Mouse (Mus musculus) kidney, adult 2 months (tissue): ENCODE data around the gene Mien1. TPM values are rescaled to one million over a fixed set of nuclear protein-coding genes. Genes with fewer than 3 reads are reported as not detected.

Experiments
- DNase-seq: peaks from one replicate; pipeline ENCODE4 v3.0.0; 2021
- H3K27ac ChIP-seq: fragments of 200-500 bp; 2 replicates; pipeline ENCODE4 v1.5.1; 2012; ENCODE audit warnings: low read depth, low read length, control low read depth, inconsistent platforms; ENCODE audit not compliant: insufficient read depth
- H3K27me3 ChIP-seq: fragments of 200-500 bp; replicated peaks from 2 replicates; pipeline ENCODE4 v1.6.1; 2012; ENCODE audit warnings: mild to moderate bottlenecking, moderate library complexity, low read length, inconsistent platforms; ENCODE audit not compliant: control insufficient read depth, insufficient read depth
- H3K36me3 ChIP-seq: fragments of 200-500 bp; 2 replicates; pipeline ENCODE4 v1.6.1; 2012; ENCODE audit warnings: mild to moderate bottlenecking, moderate library complexity, low read length, inconsistent platforms; ENCODE audit not compliant: control insufficient read depth, insufficient read depth
- H3K4me1 ChIP-seq: fragments of 200-500 bp; 2 replicates; pipeline ENCODE4 v1.6.1; 2011; ENCODE audit warnings: low read length; ENCODE audit not compliant: control insufficient read depth, insufficient read depth
- H3K4me3 ChIP-seq: fragments of 200-500 bp; 2 replicates; pipeline ENCODE4 v1.5.1; 2011; ENCODE audit warnings: mild to moderate bottlenecking, low read depth, low read length, control low read depth; ENCODE audit not compliant: insufficient read depth
- CTCF ChIP-seq: fragments of 200-500 bp; conservative IDR thresholded peaks from 2 replicates; pipeline ENCODE4 v1.5.1; 2011; ENCODE audit warnings: low read depth, mild to moderate bottlenecking, control low read depth, low read length, moderate library complexity, mixed read lengths; ENCODE audit not compliant: insufficient read depth, insufficient read length
- POLR2A ChIP-seq: fragments of 200-500 bp; IDR thresholded peaks from one replicate; pipeline ENCODE4 v1.6.1; 2011; ENCODE audit warnings: low read depth, low read length, control low read depth
- WGBS: fragments of 180-500 bp; shearing (Covaris S2); methylation state at CpG from one replicate; pipeline ENCODE4 v1.1.7; 2018; 5-methylcytosine and 5-hydroxymethylcytosine counted together
- polyA plus RNA-seq: library from polyadenylated mRNA; depleted of rRNA; stranded (reverse); fragments of >200 nt; gene quantifications from 2 replicates; pipeline ENCODE4 v1.2.3, GENCODE M21; 2012

Gene Mien1
- polyA plus RNA-seq, 1 experiment = 179 TPM

DNA sequence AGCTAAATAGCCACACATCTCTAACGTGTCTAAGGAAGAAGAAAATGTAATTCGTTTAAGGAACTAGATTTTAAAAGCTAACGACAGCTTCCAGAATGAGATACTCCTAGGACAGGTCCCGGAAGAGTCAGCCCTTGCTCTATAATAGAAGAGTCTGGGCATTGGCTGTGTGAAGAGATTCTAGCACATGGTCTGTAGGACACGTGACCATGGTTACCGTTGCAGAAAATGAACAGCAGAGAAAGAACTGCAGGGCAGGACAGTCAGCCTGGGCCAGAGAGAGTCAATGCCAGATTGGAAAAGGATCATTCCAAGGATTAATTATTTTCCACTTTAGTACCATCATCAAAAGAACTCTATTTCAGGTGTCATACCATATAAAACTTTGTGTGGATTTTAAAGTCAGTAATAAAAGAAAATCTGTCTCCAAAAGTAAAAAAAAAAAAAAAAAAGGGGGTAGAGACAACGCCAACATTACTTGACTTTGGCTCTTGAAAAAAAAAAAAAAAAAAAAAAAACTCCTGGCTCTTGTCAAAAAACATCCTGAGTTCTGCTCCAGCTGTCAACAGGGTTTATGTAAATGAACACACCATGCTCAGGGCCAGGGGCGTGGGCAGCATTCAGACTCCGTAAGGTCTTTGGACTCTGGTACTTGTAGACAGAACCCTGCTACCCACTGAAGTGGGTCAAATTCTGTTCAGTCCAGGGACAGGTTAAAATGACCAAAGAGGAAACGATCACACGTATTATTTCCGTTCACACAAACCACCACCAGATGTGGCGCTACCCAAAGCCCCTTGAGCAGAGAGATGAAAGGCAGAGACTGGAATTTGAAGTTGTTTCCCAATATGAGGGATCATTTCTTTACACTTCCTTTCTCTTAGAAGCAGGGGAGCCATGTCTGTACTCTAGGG is 40.5 kb upstream of the Mien1 start:
- peak; percentile 64 for DNase-seq
- no peak overlapping the region for H3K27ac ChIP-seq
- 68% methylated on average over 13 of the region's 13 CpGs for WGBS
- no peaks in the 10 kb centered on the region for H3K27me3 ChIP-seq
- H3K36me3 ChIP-seq = no peaks in the 10 kb centered on the region
- H3K4me3 ChIP-seq = no peak overlapping the region
- no peak for TF ChIP-seq CTCF
- TF ChIP-seq POLR2A = no peak
- H3K4me1 ChIP-seq = no peaks in the 10 kb centered on the region

DNA sequence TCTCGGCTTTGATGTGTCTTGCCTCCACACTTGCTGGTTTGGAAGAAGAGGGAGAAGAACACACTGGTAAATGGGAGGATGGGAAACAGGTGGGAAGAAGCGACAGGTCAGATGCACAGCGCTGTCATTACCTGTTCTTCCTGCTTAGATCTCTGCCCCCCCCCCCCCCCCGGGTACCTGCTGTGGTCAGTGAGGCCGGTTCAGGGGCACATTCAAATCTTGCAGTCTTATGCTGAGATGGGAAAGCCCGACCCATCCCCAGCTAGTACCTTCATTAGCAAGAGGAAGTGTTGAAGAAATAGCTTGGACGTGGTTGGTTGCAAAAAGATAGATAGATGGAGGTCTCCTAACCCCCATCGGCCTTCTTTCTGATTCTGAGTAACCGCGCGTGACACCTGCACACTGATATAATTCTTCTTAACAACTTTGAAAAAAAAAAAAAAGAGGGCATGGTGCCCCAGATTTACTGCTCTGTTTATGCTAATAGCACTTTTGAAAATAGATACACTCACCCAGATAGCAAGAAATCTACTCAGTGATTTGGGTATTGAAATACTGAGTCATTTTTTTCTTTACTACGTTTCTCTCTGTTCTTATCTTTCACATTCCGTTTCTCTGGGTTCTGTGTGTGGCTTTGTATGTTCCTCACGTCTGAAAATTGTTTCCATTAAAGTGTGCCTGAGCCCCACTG is 38.4 kb upstream of the Mien1 start:
- no peak for DNase-seq
- no peak for TF ChIP-seq CTCF
- no peak for TF ChIP-seq POLR2A
- no peak overlapping the region for H3K4me3 ChIP-seq
- WGBS = 56% methylated on average over 14 of the region's 14 CpGs
- no peaks in the 10 kb centered on the region for H3K27me3 ChIP-seq
- no peak overlapping the region for H3K27ac ChIP-seq
- no peaks in the 10 kb centered on the region for H3K36me3 ChIP-seq
- H3K4me1 ChIP-seq = no peaks in the 10 kb centered on the region

DNA sequence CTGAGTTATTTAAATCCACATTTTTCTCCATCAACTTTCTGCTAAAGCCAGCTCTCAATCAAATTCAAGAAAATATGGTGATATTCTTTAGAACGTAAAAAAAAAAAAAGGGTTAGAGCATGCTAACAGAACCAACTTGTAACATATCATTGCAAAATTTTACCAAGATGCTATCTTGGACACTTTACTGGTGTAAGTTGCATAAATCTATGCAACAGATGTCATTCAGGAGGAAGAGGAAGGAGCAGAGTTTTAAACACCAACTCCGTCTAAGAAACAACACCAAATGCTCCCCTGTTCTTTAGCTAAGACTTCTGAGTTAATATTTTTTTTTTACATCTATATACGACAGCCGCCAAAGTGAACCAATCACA is 37.6 kb upstream of the Mien1 start:
- no peaks in the 10 kb centered on the region for H3K4me1 ChIP-seq
- no peak for DNase-seq
- 79% methylated on average over 4 of the region's 4 CpGs for WGBS
- no peaks in the 10 kb centered on the region for H3K27me3 ChIP-seq
- no peak overlapping the region for H3K4me3 ChIP-seq
- TF ChIP-seq POLR2A (no peak), CTCF (no peak)
- H3K27ac ChIP-seq = no peak overlapping the region
- no peaks in the 10 kb centered on the region for H3K36me3 ChIP-seq

DNA sequence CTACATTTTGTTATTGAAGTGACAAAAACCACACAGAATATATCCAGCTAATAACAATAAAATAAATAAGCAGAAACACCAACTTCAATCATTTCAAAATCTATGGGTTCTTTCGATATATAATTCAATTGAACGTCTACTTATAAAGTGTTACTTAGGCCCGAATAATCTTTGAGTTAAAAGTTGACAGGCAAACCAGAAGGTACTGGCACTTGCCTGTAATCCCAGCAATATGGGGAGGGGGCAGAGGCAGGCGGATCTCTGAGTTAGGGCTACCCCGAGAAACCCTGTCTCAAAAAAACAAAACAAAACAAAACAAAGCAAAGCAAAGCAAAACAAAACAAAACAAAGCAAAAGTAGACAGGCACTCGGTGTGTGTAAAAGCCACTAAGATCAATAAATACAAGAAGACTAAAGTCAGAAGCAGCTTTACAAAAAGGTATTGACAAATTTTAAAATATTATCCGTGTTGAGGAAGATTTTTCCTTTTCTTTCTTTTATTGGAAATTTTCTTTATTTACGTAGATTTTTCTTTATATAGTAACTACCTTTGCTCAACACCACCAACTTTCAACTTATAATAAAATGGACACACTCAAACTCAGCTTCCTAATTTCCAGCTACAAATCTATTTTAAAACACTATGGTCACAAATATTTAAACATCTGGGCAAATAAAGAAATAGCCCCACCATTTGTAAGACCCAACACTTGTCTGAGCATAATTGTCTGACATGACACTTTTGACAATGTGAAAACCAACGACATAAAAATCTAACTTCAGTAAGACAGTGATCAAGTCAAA is 37.0 kb upstream of the Mien1 start:
- H3K36me3 ChIP-seq = no peaks in the 10 kb centered on the region
- no peak for TF ChIP-seq POLR2A
- no peak for TF ChIP-seq CTCF
- WGBS = 86% methylated on average over 9 of the region's 9 CpGs
- no peak overlapping the region for H3K27ac ChIP-seq
- no peak overlapping the region for H3K4me3 ChIP-seq
- no peaks in the 10 kb centered on the region for H3K27me3 ChIP-seq
- no peak for DNase-seq
- no peaks in the 10 kb centered on the region for H3K4me1 ChIP-seq

DNA sequence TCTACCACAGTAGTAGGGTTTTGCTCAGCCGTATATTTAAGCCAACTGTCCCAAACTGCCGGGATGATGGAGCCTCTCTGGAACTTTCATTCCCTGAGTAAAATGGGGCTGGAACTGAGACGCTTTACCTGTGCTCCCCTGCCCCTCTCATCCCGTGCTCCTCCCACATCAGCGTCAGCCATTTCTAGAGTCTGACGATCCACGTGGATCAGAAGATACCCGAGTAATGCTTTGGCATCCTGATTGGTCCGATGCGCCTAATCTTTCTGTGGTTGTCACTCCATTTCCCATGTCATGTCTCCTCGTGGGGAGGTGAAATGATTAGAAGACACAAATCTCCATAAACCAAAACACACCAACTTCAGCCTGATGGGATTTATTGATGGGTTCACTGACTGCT is 36.2 kb upstream of the Mien1 start:
- no peak for DNase-seq
- no peak overlapping the region for H3K27ac ChIP-seq
- no peak for TF ChIP-seq CTCF
- TF ChIP-seq POLR2A = no peak
- H3K27me3 ChIP-seq = no peaks in the 10 kb centered on the region
- no peak overlapping the region for H3K4me3 ChIP-seq
- no peaks in the 10 kb centered on the region for H3K4me1 ChIP-seq
- no peaks in the 10 kb centered on the region for H3K36me3 ChIP-seq
- 91% methylated on average over 11 of the region's 11 CpGs for WGBS

DNA sequence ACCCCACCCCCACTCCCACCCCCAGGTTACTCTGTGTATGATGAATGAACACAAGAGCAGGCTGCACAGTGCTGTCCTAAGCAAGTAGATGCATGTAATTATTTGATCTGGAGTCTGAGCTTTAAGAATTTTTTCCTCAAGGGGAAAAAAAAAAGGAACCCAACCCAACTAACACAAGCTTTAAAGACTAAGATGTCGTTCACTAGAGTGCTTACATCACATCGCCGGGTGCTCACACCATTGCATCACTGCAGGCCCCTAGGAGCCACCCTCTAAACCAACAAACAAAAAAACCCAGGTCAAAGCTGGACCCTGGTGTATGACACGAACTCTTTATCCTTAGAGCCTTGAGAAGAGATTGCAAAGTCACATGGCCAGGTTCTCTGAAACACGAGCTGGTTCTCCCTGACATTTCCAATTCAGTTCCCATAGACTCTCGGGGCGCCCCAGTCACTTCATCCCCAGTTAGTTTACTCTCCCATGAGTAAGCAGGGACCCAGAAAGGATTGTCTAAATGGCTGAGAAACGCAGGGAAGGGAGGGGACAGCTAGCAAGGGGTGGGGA is 35.2 kb upstream of the Mien1 start:
- 54% methylated on average over 8 of the region's 8 CpGs for WGBS
- Histone ChIP-seq H3K4me1 (no peaks in the 10 kb centered on the region), H3K36me3 (no peaks in the 10 kb centered on the region)

More for the DNA sequence above, 35.2 kb upstream of the Mien1 start:
- no peak for DNase-seq
- no peak overlapping the region for H3K27ac ChIP-seq
- no peak overlapping the region for H3K4me3 ChIP-seq
- no peaks in the 10 kb centered on the region for H3K27me3 ChIP-seq
- TF ChIP-seq POLR2A (no peak), CTCF (no peak)
